Mouse (Mus musculus): Measurements from ENCODE around the gene Hmcn2.

Hmcn2 gene

DNA sequence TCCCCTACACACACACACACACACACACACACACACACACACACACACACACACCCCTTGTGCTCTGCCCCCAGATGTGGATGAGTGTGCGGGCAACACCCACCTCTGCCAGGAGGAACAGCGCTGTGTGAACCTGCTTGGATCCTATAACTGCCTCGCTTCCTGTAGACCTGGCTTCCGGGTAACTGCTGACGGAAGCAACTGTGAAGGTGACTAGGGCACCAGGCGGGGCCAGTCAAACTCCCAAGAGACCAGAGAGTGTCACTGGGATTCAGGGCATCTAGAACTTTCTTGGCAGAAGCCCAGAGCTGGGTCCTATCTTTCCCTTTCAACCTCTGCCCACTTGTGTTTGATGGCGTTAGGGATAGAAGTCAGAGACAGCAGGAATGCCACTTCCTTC lies 141.2 kb downstream of the Hmcn2 start:
- no peak for DNase-seq (ENCODE audit: low spot score)

DNA sequence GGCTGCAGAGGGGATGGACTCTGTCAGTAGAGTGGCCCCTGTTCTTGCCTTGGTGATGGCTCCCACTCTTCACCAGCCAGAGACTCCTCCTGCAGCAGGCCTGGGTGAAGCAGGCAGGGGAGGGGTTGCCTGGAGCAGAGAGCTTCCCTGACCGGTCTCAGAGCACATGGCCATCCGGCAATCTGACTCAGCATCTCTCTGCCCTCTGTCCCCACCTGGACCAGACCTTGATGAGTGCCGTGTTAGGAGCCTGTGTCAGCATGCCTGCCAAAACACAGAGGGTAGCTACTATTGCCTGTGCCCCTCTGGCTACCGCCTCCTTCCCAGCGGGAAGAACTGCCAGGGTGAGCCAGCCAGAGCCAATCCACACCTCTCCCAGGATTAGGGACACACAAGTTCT lies 144.2 kb downstream of the Hmcn2 start:
- no peak for DNase-seq (ENCODE audit: low spot score)

DNA sequence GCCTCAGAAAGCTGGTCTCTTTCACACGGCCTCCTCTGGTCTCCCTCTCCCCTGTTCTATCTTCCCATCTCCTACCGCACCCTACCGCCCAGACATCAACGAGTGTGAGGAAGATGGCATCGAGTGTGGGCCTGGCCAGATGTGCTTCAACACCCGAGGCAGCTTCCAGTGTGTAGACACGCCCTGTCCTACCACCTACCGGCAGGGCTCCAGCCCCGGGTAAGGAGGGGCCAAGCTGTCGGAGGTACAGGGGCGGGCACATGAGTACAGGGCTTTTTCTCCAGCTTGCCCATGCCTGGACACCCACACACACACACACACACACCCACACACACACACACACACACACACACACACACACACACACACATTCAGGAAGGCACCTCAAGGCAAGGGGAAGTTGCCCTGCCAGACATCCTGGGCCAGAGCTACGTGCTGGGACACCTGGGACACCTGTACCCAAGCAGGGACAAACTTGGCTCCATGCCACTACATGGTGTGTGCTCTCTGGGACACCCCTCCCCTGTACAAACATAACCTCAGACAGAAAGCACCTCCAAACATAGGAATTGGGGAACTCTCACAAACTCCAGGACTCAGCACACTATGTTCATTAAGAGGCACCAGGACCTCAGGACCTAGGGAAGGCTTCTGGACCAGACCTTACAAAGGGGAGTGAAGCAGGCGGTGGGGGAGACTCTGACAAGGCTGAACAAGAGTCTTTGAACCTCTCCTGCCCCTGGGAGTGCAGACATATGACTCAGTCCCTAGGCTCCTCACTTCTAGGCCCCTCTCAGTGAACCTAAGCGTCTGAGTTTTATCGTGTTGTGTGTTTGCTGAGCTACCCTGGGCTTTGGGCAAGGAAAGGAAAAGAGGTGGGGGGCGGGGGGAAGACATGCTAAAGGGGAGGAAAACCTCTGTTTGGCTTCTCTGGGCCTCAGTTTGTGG lies 145.0 kb downstream of the Hmcn2 start:
- DNase-seq (ENCODE audit: low spot score), result no peak

DNA sequence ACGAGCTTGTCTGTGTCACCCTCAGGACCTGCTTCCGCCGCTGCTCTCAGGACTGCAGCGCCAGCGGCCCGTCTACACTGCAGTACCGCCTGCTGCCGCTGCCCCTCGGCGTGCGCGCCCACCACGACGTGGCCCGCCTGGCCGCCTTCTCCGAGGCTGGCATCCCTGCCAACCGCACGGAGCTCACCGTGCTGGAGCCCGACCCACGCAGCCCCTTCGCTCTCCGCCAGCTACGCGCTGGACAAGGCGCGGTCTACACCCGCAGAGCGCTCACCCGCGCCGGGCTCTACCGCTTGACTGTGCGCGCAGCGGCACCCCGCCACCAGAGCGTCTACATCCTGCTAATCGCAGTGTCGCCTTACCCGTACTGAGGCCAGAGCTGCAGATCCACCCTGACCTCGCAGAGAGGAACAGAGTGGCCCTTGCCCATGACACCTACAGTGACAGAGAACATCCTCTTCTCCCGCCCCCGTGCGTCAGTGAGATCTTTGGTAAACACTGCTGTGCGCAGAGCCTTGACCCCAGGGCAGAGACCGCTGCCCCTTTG lies 145.9 kb downstream of the Hmcn2 start:
- no peak for DNase-seq (ENCODE audit: low spot score)

DNA sequence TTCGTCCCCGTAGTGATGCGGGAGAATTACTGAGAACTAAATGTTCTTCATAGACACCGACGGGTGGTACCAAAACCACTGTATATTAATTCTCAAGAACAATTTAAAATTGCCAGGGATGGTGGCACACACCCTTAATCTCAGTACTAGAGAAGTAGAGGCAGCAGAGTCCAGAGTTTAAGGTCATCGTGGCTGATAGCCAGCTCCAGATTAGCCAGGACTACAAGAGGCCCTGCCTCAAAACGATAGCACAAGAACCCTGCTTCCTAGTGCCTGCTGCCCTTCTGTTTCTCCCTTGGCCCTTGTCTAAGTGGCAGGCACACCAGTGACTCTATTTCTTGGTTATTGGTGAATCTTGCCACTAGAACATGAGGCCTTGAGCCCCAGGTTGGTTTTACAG lies 146.7 kb downstream of the Hmcn2 start:
- DNase-seq (ENCODE audit: low spot score), result no peak

DNA sequence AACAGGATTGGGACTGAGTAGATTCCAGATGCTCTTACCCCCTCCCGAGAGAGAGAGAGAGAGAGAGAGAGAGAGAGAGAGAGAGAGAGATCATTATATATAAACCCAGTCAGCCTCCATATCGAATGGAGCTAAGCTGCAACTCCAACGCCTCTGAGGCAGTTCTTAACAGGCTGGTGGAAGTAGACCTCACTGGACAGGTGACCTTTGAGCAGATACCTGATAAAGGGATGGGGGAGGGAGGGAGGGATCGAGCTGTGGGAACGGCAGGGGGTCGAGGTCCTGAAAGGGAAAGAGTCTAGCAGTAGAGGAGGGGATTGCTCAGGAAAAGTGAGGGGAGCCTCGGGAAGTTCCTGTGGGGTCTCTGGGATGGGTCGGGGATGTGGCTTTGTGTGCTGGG lies 147.8 kb downstream of the Hmcn2 start:
- DNase-seq (ENCODE audit: low spot score), result no peak

DNA sequence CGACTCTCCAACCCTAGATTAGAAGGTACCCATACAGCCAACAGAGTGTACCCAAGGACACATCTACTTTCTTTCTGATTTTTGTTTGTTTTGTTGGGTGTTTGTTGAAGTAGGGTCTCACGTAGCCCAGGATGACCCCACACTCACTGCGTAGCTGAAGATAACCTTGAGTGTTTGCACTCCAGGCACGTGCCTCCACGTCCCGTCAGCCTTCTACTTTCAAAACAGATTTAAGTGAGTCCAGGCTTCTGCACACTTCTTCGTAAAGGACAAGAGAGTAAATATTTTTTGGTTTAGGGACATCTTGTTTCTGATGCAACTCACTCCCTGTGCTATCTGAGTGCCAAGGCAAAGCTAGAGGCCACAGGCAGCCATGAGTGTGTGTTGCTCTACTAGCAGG lies 149.0 kb downstream of the Hmcn2 start:
- no peak for DNase-seq (ENCODE audit: low spot score)

DNA sequence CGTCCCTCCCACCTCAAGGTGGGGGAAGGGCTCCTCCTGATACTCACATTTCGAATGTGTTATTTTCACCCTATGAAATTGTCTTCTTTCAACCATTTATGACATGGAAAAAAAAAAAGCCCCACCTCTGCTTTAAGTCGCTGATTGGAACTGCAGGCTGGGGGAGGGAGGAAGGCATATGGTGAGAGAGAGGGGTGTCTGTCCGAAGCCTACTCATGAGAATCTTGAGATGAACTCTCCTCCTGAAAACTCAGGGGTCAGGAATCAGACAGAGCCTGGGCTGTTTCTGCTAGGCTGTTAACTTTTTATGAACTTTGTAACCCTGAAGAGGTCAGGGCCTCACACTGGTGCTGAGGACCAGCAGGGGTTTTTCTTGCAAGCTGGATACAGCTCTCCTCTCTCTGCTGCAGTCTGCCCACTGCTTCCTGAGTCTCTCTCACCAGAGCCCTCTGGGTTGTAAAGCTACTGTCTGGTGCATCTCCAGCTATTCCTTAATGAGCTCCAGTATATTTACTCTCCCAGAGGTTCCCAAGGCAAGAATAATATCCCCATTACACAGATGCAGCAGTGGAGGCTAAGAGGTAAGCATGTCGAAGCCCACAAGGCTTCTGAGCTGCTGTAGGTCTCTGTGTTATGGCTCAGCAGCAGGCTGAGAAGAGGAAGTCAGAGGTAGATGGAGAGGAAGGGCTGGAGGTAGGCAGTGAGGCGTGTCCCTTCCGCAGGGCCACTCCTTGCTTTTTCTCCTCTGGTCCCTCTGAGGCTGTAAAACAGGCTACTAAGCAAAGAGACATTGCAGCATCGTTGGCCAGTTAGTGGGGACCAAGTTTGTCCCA lies 149.7 kb downstream of the Hmcn2 start:
- DNase-seq (ENCODE audit: low spot score), result no peak

DNA sequence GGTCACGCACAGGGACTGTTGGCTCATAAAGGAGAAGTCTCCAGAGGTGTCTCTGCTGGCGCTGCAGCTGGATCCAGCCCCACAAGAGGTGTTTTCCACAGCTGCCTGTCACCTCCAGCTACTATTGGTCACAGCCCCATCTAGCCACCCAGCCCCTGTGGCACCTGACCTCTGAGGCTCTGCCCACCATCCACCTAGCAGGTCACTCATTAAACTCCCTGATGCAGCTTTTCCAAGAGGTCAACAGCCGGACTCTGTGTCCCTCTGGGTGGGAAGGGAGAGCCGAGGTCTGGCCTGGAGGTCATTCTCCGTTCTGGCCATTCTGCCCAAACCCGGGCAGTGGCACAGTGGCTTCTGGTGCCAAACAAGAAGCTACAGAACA lies 150.3 kb downstream of the Hmcn2 start:
- DNase-seq (ENCODE audit: low spot score), result no peak

DNA sequence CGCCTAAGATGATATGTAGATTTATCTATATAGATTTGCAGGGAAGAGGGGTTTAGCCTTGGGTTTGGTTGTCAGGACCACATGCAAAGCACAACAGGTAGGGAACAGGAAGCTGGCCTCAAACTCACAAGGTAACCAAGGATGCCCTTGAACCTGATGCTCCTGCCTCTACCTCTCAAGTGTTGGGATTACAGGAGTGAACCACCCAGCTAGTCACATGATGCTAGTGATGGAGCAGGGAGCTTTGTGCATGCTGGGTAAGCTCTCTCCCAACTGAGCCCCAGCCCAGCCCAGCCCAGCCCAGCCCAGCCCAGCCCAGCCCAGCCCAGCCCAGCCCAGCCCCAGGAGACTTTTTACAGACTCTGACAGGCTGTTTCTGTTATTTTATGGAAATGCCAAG lies 153.2 kb downstream of the Hmcn2 start:
- no peak for DNase-seq (ENCODE audit: low spot score)

DNA sequence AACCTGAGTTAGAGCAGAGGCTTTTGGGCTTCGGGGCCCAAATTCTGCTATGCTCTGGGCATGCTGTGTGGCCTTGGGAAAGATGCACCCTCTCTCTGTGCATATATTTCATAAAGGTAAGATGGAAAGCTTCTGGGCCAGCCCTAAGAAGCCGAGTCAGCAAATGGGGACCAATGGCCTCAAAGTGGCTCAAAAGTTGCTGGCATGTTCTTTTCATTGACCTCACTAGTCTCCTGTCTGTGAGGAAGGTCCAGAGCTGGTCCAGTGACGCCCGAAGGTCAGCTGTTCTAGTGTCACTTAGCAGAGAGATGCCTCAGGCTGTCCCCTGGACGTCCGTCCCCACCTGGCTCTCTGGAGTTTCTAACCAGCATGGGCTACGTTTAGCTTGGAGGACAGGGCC lies 154.6 kb downstream of the Hmcn2 start:
- DNase-seq (ENCODE audit: low spot score), result no peak

DNA sequence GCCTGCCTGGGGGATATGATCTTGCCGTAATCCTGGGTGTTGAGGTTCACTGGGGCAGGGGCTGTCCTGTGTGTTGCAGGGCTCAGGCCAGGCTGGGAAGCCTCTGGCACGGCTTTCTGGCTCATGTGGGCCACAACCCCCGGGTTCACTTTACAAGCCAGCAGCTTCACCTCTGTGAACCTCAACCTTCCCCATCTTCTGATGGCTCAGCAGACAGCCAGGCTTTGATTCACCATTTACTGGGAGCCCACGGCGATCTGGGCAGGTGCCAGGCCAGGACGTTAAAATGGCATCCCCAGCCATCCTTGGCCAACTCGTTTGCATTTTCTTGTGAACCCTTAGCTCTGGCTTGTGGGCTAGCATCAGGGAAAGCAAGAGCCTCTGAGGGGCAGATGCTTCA lies 155.3 kb downstream of the Hmcn2 start:
- DNase-seq (ENCODE audit: low spot score), result no peak

DNA sequence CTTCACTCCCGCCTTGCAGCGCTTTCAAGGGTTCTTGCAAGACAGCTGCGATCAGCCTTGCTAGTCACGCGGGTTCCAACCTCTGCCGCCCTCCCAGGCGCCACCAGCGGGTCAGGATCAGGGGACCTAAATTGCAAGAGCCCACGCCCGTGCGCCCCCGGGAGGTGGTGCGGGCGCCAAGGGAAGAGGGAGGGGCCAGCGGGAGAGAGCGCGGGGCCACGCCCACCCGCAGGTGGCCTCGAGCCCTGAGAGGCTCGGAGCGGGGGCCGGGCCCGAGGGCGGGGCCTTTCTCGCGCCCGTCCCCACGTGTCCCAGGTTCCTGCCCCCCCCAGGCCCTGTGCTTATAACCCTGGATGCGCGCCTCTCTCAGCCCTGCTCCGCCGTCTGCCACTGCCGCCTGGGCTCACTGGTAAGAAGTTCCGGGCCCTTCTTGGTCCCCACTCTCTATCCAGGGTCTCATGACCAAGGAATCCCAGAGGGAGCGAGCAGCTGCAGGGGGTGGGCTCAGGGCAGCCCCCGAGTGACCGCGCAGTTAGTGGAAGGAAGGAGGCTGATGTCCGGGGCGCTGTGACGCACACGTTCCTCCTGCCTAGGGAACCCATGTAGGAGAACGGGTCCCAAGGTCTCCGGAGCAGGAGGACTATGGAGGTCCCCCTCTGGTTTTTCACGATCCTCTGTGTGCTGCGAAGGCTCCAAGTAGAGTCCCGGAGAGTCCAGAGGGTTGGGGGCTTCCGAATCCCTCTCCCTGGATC lies 155.9 kb downstream of the Hmcn2 start, which contains the start of gene Ass1:
Ass1 (plus strand) TSS at position 277 of the 752 bp plus-strand sequence.
- peak; percentile 70 for DNase-seq (ENCODE audit: low spot score)

DNA sequence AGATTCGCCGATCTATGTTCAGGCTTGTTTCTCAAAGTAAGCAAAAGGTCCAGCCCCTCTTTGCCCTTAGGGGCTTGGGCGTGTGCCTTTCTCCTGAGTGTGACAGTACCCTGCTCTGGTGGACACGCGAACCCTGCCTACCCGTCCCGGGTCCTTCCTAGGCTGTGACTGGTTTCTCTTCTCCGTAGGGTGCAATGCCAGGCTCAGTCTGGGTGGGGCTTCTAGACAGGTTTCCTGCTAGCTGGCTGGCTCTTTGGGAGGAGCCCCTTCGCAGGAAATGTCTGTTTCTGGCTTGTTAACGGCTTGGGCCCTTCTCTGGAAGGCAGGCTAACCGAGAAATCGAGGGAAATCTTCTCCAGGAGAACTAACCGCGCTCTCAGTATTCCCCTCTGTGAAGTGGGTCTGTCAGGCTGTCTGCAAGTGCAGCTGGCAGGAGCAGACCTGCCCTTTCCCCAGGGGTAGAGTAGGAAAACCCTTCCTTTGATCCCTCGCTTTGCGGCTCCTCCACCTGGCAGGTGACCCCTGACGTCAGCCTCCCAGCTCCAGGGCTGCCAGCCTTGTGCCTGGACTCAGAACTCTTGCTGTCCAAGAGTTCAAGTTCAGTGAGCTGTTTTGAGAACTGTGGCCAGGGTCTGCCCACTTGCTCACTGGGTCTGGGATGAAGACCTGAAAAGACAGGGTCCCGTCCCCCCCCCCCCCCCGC lies 156.6 kb downstream of the Hmcn2 start:
- no peak for DNase-seq (ENCODE audit: low spot score)

DNA sequence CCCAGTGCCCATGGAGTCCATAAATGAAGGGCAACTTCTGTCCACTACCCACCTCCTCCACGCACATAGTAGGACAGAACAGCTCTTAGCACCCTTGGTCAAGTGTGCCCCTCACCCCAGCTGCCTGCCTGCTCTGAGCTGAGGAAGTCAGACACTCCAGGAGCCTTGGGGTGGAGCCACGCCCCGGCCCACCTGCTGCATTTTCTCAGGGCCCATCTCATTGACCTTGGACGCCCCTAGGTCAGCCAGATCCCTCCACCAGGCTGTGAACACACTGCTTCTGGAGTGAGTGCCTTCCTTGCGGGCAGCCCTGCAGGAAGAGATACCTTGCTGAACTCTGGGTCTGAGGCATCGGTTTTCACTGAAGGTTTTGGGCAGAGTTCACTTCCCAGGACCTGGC lies 157.4 kb downstream of the Hmcn2 start:
- no peak for DNase-seq (ENCODE audit: low spot score)

DNA sequence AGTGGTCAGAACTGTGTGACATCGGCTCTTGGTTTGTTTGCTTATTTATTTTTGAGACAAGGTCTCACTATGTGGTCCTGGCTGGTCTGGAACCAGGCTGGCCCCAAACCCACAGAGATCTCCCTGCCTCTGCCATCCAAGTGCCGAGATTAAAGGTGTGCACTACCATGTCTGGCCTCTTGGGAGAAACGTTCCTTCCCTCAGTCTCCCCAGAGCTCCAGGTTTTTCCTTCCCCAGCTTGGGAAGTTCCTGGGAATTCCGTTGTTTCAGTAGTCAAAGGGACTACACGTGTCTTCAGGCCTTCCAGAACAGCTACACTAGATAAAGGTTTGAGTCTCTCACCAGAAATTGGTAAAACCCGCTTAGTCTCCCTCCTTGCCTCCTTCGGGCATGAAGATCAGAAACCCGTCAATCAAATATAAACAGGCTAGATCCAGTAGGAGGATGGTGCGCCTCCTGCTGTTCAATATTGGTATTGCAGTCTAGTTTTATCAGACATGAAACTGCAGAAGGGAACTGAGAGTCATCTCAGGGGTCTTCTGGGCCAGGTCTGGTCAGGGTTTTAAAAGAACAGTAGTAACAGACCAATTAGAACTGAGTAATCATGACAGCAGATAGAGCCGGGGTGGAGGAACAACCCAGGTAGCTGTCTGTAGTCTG lies 158.3 kb downstream of the Hmcn2 start:
- peak; percentile 49 for DNase-seq (ENCODE audit: low spot score)

DNA sequence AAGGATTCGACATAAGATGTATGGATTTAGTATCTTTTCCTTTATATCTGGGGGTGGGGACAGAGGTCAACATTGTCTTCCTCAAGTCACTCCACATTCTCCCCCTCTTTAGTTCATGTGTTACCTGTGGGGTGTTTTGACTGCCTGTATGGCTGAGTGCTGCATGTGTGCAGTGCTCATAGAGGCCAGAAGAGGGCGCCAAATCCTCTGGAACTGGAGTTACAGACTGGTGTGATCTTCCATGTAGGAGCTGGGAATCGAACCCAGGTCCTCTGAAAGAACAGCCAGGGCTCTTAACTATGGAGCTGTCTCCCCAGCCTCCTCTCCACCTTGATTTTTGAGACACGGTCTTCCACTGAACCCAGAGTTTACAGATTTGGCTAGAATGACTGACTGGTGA lies 159.7 kb downstream of the Hmcn2 start:
- no peak for DNase-seq (ENCODE audit: low spot score)

DNA sequence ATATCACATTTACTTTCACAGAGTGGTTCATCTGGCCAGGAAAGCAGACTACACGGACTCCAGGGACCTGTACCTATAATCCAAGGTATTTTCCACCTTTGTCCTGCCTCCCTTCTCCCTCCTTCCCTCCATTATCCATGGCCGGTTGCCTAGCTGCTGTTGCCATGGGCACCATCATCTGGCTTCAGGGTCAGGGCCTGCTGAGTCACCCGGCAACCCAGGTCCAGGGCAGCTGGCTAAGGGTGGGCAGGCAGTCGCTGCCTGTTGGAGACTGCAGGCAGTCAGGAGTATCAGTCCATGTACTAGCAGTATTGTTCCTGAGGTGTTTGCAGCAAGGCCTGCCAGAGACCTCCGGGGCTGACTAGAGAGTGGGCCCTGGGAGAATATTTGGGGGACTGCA lies 160.5 kb downstream of the Hmcn2 start:
- no peak for DNase-seq (ENCODE audit: low spot score)

DNA sequence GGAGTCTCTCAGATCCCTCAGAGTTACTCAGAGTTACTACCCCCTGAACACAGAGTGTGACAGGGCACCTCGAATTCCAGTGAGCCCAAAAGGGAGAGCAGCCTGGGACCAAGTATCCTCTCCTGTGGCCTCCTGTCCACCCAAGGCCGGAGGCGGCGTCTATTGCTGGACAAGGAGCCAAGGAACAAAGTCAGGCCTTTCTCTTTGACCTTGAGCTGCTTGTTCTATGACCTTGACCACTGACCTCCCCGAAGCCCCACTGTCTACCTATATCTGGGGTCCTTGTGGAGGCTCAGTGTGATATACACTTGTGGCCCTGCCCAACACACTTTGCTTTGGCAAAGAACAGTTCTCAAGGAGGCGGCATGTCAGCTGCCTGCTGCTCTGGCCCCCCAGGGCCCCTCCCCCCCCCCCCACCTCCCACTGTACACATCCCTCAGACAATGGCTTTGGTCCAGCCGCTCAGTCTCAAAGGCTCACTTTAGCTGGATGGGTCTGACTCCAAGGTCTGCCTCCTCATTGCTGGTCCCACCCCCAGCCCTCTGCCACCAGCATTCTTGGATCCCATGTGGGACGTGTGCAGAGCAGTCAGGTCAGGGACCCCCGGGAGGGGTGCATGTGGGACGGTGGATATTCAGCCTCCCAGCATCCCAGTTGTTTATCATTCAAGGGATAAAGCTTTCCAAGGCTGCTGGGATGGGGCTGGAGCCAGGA lies 162.0 kb downstream of the Hmcn2 start:
- DNase-seq (ENCODE audit: low spot score), result no peak

Data from urinary bladder, postnatal 25 days (tissue).